Mouse (Mus musculus): Measurements from ENCODE around the gene Cep164. TPM values are rescaled to one million over a fixed set of nuclear protein-coding genes. Genes with fewer than 3 reads are reported as not detected.
"Not testable (repeated sequence)": the region's sequence is repeated elsewhere in the genome, so short reads cannot be mapped to it uniquely, and the experiment has no call there.

The Cep164 gene
- total RNA-seq (2021) = 10 to 100 TPM; 10.5 to 10.9 TPM

GRCm38 (mm10) chr9:45828291-45828963 lies at the start of gene Cep164:
Gene Cep164, minus strand, starts transcription at chr9:45828691.
- intact Hi-C loops (cut with DNase I) = loop anchor here (10.0 kb wide), 1 partner anchor 414 kb away; no protein-coding TSS in a partner anchor
- DNase-seq (ENCODE audit: low spot score in 2 of 2) = peak; percentile 90 to 95

GRCm38 (mm10) chr9:45877928-45878327 lies 49.4 kb upstream of the Cep164 start:
- DNase-seq (ENCODE audit: low spot score in 2 of 2) = no peak
- intact Hi-C loops (cut with DNase I) = no loop called here

GRCm38 (mm10) chr9:45870265-45870664 lies 41.8 kb upstream of the Cep164 start:
- no peak for DNase-seq (ENCODE audit: low spot score in 2 of 2)
- intact Hi-C loops (cut with DNase I) = no loop called here

- DNase-seq (ENCODE audit: low spot score in 2 of 2) = no peak
- intact Hi-C loops (cut with DNase I) = no loop called here
These were observed 40.7 kb upstream of the Cep164 start for GRCm38 (mm10) chr9:45869181-45869580.

- DNase-seq (ENCODE audit: low spot score in 2 of 2) = peak in 1 of 2 experiments; percentile 60
- intact Hi-C loops (cut with DNase I) = no loop called here
These were observed 33.3 kb upstream of the Cep164 start for GRCm38 (mm10) chr9:45861813-45862212.

- intact Hi-C loops (cut with DNase I) = no loop called here
- no peak for DNase-seq (ENCODE audit: low spot score in 2 of 2)
These were observed 30.9 kb upstream of the Cep164 start for GRCm38 (mm10) chr9:45859364-45859763.

GRCm38 (mm10) chr9:45854136-45854535 lies 25.6 kb upstream of the Cep164 start:
- no peak for DNase-seq (ENCODE audit: low spot score in 2 of 2)
- intact Hi-C loops (cut with DNase I) = no loop called here

GRCm38 (mm10) chr9:45853695-45854094 lies 25.2 kb upstream of the Cep164 start:
- DNase-seq (ENCODE audit: low spot score in 2 of 2) = no peak
- intact Hi-C loops (cut with DNase I) = no loop called here

- intact Hi-C loops (cut with DNase I) = no loop called here
- no peak for DNase-seq (ENCODE audit: low spot score in 2 of 2)
These were observed 23.3 kb upstream of the Cep164 start for GRCm38 (mm10) chr9:45851776-45852175.

- DNase-seq (ENCODE audit: low spot score in 2 of 2) = no peak
- intact Hi-C loops (cut with DNase I) = no loop called here
These were observed 22.8 kb upstream of the Cep164 start for GRCm38 (mm10) chr9:45851330-45851729.

GRCm38 (mm10) chr9:45850528-45851155 lies 22.2 kb upstream of the Cep164 start:
- DNase-seq (ENCODE audit: low spot score in 2 of 2) = no peak
- intact Hi-C loops (cut with DNase I) = no loop called here

- intact Hi-C loops (cut with DNase I) = no loop called here
- DNase-seq (ENCODE audit: low spot score in 2 of 2) = peak; percentile 56 to 94
These were observed 21.3 kb upstream of the Cep164 start for GRCm38 (mm10) chr9:45849528-45850408.

GRCm38 (mm10) chr9:45846891-45847460 lies 18.5 kb upstream of the Cep164 start:
- DNase-seq (ENCODE audit: low spot score in 2 of 2) = no peak
- intact Hi-C loops (cut with DNase I) = no loop called here

- DNase-seq (ENCODE audit: low spot score in 2 of 2); intact Hi-C loops (cut with DNase I): not testable (repeated sequence)
These were observed 17.7 kb upstream of the Cep164 start for GRCm38 (mm10) chr9:45846176-45846575.

GRCm38 (mm10) chr9:45845541-45845940 lies 17.1 kb upstream of the Cep164 start:
- DNase-seq (ENCODE audit: low spot score in 2 of 2) = no peak
- intact Hi-C loops (cut with DNase I) = no loop called here

GRCm38 (mm10) chr9:45843780-45844179 lies 15.3 kb upstream of the Cep164 start:
- intact Hi-C loops (cut with DNase I) = no loop called here
- peak in 1 of 2 experiments; percentile 75 for DNase-seq (ENCODE audit: low spot score in 2 of 2)

- intact Hi-C loops (cut with DNase I) = no loop called here
These were observed 14.5 kb upstream of the Cep164 start for GRCm38 (mm10) chr9:45843007-45843406.

GRCm38 (mm10) chr9:45841458-45841857 lies 13.0 kb upstream of the Cep164 start:
- DNase-seq (ENCODE audit: low spot score in 2 of 2) = no peak
- intact Hi-C loops (cut with DNase I) = no loop called here

More at GRCm38 (mm10) chr9:45843007-45843406, 14.5 kb upstream of the Cep164 start:
- DNase-seq (ENCODE audit: low spot score in 2 of 2) = no peak

GRCm38 (mm10) chr9:45840331-45840730 lies 11.8 kb upstream of the Cep164 start:
- no peak for DNase-seq (ENCODE audit: low spot score in 2 of 2)
- intact Hi-C loops (cut with DNase I) = no loop called here

- intact Hi-C loops (cut with DNase I) = loop anchor here (5.0 kb wide), 1 partner anchor 67 kb away; the partner anchor contains the start of genes Pcsk7 and Rnf214
- no peak for DNase-seq (ENCODE audit: low spot score in 2 of 2)
These were observed 11.4 kb upstream of the Cep164 start for GRCm38 (mm10) chr9:45839982-45840300.

Measured in left cerebral cortex, postnatal 25 days (tissue).